Mouse (Mus musculus) fibroblast of lung, adult 2 months (primary cell): ENCODE measurements at regions not wholly inside any gene's neighbourhood (a gene's known extent, or its start where the extent isn't known, plus 50 kb on each side); places are given as distances from the start of the nearest gene placed in this dataset.

ENCODE experiments used
- DNase-seq: peaks from one replicate; pipeline ENCODE4 v3.0.0-alpha.2; 2011; ENCODE audit warnings: low read depth

DNA sequence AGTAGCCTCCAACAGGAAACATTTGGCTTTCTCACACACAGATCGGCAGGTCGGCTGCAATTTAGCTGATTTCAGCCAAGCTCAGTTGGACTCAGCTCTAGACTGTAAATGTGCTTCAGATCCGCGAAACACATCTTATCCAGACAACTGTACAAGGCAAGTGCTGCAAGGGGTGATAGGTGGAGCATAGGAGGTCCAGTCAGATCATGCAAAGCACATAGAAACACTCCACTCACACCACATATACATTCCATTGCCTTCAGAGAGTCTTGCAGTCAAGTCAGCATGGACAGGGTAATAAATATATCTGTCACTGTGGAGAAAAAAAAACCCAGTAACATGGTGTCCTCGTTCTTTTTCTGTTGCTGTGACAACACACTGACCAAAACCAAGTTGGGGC, 160.3 kb downstream of the H2al1j start:
- DNase-seq, result no peak

DNA sequence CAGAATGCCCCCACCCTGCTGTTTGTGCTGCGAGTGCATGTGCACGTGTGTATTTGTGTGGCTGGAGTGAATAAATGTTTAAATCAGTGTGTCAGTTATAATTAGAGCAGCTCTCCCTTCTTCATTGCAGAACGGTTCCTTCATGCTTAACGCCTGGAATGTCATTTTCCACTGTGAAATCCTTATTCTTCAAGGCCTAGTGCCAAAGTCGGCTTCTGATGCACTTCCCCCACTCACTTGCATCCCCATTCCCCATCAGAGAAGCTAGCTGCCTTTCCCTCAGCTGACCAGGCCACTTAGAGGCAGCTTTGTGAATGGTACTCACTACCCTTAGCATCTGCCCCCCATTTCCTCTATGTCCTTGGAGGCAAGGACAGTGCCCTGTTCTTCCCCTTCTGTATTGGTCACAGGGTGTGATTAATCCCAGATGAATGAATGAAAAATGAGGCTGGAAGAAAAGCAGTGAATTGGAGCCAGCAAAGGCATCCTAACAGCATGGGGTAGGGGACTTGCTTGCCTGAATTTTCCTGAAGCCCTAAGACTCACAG, 162.6 kb downstream of the H2al1j start:
- no peak for DNase-seq

DNA sequence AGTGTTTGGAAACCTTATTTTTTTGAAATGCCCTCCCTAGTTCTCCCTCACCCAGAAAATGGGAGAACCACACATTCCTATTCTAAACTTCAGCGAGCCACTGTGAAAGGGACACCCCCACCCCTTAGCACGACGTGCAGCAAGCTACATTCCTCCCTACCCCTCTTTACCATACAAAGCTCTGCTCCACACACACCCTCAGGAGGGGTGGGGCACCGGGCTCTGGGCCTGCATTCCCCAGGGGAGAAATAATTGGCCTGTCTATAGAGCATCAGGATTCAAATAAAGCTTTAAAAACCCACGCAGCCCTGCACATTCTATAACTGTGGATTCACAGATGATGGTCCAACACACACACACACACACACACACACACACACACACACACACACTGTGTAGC, 163.6 kb downstream of the H2al1j start:
- no peak for DNase-seq

DNA sequence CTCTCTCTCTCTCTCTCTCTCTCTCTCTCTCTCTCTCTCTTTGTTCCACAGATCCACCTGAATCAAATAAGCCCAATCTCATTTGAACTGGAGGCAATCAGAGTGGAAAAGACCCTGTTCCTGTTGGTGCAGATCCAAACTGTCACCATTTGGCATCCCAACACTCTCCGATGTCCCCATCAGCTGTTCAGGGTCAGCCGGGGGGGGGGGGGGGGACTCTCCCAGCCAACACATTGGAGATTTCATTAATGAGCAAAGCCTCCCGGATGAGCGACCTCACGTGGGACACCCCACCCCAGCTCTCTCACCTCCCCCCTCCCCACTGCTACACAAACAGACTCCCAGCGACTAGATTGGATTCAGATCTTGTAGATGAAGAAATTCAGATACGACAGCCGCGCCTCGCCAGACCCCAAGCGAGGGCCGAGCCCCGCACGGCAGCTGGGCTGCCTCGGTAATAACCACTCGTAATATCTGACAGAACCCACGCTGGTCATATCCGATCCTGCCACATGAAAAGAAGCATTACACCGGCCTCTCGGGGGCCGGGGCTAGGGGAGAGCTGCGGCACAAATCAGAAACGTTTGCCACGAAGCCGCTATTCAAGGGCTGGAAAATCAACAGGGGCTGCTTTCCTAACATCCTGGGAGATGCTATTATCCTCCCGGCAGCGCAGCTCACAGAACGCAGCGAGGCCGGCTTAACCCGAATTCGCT, 164.2 kb downstream of the H2al1j start:
- no peak for DNase-seq

DNA sequence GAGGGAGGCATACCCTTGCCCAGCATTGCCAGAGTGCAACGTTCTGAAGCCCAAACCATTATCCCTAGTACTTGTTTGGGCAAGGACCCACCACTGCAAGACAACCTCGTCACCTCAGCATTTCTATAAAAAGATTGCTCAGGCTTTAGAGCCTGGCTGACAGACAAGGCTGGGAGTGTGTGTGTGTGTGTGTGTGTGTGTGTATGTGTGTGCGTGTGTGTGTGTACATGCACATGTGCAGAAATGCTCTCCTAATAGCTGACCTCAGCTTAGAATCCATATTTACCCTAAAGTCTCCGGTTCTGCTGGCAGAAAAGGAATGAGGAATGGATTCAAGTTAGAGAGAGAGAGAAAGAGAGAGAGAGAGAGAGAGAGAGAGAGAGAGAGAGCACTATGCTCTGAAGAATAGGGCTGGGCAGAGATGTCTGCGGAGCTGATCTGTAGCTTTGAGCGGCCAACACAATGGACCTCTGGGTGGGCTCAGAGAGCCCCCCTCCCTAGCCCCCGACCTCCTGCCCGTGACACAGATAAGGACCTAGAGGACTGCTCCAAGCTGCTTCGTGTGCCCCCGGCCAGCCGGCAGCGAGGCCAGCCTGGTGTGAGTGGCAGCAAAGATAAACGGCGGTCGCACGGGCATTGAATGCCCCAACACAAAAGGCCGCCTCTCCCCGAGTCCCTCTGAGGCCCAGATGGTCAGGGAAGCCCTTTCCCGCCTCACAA, 166.1 kb downstream of the H2al1j start:
- DNase-seq, result no peak

DNA sequence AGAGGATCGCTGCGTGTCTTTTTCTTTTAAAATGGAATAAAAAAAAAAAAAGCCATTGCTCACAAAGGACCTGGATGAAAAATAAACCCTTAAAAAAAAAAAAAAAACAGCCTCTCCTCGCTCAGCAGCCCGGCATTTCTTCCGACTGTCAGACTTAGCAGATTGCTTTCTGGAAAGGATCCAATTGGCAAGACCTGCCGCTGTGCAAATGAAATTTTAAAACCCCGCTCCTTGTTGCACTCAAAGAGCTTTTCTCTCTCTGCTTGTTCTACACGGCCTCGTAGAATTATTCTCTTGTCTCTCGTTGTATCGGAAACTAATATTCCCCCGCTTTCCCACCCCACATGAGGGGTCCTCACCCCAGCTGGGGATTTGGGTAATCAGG, 166.6 kb downstream of the H2al1j start:
- no peak for DNase-seq

DNA sequence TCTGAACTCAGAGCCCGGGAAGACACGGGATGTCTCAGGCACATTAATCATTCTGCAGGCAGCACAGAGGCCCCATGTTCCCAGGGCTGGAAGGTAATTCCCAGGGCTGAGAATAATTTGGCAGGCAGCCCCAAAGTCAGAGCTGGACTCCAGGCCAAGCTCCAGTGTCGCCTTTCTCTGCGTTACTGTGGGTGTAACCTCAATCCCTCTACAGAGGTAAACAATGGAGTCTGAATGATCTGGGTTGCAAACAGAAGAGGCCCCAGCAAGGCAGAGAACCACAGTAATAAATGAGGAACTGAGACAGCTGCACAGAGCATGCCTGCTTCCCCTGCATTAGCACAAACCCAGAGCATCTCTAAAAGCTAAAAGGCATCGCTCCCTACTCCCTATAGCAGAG, 184.8 kb downstream of the H2al1j start:
- peak; percentile 49 for DNase-seq

DNA sequence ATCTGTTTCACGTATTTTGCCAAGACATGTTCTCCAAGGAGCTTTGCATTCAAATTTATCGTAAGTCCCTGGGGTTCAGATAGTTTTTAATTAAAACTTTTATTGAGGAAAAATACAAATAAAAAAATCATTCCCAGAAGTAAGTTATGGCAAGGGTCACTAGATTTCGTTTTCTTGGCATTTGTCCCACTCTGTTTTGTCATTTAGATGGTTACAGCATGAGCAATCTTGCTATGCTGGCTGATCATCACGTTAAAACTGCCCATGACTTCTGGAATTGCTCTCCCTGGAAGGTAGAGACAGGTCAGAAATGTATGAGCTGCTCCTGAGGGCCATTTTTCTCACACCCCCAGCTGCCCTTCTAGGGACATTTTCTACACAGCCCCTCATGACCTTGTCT, 185.3 kb downstream of the H2al1j start:
- no peak for DNase-seq

DNA sequence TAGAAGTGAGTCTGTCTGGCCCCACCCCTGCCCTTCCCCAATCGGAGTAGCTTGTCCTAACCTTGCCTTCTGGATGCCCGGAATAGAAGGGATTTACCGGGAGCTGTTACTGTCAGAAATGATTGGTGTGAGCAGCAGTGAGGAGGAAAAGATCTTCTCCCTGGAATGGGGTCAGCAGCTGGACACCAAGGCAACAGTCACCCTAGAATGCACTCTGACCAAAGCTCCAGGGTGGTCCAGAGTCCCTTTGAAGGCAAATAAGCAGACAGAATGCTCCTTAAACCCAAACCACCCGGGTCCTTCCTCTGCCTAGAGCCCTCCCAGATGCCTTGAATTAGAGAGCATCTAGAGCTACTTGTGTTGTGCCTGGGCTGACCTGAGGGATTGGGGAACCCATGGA, 196.2 kb downstream of the H2al1j start:
- no peak for DNase-seq

DNA sequence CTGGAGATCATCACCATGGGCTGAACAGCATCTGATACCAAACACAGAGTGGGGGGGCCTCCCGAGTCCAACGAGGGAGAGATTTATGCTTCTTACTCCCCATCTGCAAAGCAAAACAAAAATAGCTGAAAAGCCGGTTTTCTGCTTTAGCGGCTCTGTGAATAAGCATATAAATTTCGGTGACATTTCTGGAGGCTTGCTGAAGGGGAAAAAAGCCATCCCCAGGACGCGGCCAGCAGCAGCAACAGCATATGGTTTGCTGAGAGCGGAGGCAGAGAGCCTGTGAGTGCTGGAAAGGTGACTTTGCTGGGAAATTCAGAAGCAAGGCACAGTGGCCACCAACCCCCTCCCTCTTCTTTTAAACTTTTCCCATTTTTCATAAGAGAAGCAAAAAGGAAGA, 197.7 kb downstream of the H2al1j start:
- no peak for DNase-seq

DNA sequence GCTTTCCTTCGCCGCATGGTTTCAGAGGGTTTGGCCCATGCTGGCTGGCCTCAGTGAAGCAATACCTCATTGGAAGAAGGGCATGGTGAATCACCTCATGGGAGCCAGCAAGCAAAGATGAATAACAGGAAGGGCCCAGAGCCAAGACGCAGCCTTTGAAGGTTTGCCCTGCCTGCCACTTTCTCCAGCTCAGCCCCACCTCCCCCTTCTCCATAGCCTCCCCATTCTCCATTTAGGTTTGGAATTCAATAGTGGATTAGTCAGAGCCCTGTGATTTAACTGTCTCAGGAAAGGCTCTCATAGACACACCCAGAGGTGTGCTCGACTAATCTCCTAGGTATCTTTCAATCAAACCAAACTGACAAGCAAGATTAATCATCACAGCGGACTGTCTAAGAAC, 201.0 kb downstream of the H2al1j start:
- DNase-seq, result peak; percentile 69

DNA sequence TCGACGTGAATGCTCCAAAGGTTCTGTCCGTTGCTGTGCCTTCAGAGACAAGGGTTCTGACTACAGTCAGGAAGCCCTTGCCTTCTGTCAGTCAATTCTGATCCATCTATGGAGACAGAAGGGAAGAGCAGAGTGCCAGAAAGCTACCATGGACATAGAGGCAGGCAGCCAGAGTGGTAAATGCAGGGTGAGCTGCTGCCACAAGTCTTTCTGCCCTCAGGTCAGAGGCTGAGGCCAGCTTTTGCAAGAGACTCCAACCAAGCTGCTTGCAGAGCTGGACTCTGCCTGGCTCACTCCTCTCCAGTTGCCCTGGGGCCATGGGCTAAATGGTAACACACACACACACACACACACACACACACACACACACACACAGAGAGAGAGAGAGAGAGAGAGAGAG, 201.6 kb downstream of the H2al1j start:
- DNase-seq, result no peak

DNA sequence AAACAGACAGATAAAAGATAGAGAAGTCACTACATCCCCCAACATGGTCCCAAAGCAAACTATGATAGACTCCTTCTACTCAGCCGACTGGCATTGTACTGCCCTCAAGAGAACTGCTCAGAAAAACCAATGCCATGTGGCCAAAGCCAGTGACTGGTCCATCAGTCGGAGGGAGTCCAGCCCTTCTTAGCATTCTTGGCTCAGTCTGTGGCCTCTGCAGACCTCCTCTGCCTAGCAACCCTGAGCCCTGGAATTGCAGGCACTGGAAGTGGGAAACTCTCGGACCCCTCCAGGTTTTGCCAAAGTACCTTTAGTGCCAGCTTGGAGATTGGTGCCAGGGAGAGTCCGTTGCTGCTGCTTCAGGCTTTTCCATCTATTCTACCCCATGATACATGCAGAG, 205.2 kb downstream of the H2al1j start:
- no peak for DNase-seq

DNA sequence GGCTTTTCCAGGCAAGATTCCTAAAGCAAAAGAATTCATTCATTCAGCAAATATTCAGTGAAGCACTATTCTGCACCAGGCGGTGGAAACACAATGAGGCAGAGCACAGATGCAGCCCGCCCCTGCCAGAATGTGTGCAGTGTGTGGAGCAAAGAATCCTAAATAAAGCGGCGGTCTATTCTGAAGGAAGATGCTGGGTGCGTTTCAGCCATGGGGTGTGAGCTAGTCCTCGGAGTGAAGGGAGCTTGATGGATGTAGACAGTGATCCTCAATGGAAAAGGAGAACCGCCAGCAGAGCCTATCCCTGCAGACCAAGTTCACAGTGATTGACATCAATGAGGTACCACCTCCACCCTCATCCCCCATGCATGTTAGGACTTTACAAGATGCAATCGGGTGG, 206.2 kb downstream of the H2al1j start:
- no peak for DNase-seq

DNA sequence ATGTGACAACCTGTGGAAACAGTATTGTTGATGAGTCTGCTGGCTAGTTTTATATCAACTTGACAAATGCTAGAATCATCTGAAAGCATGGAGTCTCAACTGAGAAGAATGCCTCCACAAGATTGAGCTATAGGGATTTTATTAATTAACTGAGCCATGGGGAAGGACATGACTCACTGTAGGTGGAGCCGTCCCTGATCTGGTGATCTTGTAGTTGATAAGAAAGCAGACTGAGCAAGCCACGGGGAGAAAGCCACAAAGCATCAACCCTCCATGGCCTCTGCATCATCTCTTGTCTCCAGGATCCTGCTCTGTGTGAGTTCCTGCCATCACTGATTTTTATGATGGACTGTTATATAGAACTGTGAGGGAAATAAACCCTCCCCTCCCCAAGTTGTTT, 213.4 kb downstream of the H2al1j start:
- DNase-seq, result no peak

DNA sequence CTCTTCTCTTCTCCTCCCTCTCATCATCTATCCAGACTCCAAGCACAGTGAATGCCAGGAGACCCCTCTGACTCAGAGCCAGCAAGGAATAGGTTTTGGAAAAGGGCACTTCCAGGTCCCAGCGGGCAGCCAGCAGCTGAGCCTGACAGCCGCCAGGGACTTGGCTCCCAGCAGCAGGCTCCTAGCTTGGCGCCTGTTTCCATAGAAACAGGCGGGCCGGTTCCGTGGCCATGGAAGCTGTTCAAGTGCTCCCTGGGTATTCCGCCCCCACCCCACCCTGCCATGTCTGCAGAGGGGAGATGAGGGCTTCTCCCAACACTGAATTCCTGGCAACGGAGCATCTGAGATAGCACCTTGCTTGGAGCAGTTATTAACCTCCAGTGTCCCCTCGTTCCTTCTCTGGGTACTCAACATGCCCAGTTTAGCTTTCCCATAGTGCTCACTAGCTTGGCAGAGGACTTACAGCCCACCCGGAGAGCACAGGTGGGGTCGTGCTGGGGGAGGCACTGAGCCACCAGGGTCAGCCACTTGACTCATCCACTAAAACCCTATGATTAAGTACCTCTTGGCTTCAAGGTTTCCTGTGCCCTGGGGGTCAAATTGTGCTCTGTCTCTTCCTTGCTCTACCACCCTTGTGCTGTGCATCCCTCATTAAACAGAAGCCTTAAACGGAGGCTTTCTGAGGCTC, 222.7 kb downstream of the H2al1j start:
- no peak for DNase-seq

DNA sequence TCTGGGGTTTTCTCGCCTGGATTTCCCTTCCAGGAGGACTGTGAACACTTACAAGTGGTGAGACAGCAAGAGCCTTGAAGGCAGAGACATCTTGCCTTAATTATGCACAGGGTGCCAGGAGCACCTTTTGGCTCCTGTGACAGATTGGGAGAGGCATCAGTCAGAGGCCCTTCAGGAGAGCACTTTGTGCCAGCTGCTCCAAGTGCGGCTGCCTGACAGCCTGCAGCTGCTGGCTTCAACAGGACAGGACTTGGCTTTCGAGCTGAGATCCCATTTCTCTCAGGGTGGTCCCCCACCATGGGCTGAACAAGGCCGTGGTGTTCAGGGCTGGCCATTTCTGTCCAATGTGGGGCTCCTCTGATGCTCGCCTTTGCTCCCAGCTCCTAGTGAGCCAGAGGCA, 224.6 kb downstream of the H2al1j start:
- DNase-seq, result no peak

DNA sequence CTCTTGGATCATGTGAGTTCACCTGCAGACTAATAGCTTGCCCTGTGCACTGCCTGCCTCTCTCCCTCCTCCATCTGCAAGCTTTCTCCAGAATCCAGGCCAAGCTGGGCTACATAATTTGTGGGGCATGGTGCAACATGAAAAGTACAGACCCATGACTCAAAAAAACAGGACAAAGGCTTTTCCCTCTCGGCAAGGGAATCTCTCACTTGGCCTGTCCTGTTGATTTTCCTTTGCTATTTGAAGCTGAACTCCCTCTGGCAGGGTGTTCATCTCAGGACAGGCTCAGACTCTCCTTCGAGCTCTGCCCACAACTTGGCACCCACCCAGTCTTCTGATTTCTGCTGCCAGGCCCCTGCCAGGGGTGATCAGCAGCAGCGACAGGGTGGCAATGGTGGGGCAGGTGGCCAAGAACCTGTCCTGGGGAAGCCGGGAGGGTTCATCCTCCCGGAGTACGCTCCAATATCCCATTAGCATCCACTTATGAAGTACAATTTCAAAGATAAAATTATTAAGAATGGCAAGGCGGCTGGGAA, 227.5 kb downstream of the H2al1j start:
- DNase-seq, result no peak

DNA sequence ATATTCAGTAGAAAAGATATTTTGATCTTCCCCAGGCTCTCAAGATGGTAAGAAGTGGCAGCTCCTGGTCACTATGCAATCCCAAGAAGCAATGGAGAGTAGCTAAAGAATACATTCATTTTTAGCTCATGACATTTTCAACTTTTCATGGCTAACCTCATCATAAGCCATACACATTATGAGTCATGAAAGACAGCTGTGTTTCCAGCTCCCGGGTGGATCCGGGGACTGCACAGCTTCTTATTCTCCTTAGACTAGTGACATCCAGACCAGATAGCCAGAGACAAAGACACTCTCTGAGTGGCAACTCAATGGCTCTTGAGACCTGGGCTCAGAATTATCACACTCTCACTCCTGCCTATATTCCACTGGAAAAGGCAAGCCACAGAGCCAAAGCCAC, 230.6 kb downstream of the H2al1j start:
- DNase-seq, result no peak

DNA sequence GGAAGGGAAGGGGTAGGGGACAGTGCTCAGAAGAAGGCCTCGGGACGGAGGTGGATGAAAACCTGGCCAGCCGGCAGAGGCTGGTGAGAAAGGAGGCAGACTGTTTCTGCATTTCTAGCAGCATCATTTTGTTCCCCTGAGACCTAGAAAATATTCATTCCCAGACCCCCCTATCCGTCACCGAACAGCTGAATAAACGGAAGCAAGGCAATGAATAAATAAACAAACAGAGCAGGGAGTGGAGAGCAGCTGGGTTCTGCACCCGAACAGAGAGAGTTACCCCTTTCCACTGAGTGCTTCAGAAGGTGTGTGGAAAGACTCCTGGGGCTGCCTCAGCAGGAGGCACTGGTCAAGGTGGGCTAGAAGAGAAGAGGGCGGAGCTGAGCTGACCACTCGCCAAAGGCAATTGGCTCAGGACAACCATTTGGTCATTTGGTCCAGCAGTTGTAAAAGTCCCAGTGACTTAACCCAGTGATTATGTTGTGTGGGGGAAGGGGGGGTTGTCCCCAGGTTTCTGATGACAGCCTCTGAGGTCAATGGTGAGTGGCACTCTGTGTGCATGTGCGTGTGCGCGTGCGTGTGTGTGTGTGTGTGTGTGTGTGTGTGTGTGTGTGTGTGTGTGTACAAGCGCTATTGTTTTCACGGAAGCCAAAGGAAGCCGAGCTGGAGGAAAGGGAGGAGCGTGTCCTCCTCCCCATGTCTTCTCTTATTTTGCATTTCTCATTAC, 233.1 kb downstream of the H2al1j start:
- DNase-seq, result no peak

DNA sequence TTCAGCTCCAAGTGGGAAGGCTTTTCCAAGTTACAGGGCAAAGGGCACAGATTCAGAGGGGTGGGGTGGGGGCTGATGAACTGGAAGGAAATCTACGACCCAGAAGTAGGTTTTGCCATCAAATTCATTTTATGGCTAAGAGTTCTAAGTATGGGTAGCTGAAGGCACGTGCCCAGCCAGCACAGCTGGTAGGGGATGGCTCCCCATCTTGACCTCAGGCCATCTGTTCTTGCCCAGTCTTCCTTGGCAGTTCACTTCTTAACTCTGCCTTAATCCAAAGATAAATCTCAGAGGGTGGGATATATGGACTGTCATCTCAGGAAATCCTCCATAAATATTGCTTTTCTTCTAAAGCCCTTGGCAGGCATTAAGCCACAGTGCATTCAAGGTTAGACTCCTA, 238.3 kb downstream of the H2al1j start:
- DNase-seq, result no peak

DNA sequence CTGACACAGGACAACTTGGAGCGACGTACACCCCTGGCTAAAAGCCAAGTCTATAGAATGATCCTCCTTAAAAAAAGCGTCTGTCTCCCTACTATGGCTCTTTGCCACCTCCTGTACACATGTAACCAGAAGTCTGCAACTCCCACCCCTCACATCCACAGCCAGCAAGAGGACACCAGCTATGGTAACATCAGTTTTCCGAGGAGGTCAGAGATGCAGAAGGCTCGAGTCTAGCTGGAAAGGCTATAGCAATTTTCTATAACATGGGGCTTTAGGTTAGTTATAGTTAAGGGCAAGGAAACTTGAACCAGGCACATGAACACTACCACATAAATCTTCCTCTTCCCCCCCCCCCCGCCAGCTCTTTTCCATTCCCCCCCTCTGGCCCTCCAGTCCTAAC, 240.2 kb downstream of the H2al1j start:
- no peak for DNase-seq
